Mouse (Mus musculus) cerebellum, postnatal 10 days (tissue): Measurements from ENCODE around the gene Ndrg4.

Experiments
- DNase-seq, 2 experiments: peaks; one replicate each; pipeline ENCODE4 v3.0.0; 2021; ENCODE audit warnings: mixed read lengths in 2 of 2

Ndrg4 gene

GRCm38 (mm10) chr8:95727625-95728024, 50.8 kb downstream of the Ndrg4 start:
- no peak for DNase-seq

DNA sequence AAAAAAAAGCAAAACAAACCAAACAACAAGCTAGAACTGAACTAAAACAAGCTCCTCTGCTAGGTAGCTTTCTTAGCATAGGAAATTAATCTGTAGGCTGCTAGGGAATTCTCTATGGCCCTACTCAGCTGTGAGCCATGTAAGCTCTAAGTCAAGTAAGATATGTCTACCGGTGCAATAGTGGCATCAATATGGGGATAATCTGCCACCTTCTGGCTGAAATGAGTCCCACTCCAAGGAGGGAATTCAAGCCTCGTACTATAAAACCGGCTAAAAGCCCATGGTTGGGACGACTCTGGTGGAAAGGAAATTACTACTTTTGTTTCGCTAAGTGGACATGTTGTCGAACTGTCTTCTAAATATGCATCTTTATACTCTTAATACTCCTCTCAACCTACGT, 61.8 kb downstream of the Ndrg4 start:
- peak in 1 of 2 experiments; percentile 25 for DNase-seq

DNA sequence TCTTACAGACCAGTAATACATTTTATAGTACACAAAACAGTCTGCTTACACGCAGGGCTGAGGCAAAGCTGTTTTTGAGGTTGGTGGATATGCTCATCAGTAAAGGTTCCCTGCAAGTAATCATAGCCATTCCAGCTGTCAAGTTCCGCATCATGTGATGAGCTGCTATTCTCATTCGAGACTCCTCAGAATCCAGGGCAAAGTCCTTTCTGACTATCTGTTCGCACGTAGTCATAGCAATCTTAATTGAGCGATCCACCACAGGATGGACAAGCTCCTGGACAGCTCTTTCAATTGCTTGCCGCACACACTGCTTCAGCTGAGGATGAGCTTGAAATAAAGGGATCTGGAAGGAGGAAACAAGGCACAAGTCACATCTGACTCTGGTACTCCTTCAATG, 65.0 kb downstream of the Ndrg4 start:
- no peak for DNase-seq

- DNase-seq: no peak
Measured at GRCm38 (mm10) chr8:95748028-95748427, 71.2 kb downstream of the Ndrg4 start.

DNA sequence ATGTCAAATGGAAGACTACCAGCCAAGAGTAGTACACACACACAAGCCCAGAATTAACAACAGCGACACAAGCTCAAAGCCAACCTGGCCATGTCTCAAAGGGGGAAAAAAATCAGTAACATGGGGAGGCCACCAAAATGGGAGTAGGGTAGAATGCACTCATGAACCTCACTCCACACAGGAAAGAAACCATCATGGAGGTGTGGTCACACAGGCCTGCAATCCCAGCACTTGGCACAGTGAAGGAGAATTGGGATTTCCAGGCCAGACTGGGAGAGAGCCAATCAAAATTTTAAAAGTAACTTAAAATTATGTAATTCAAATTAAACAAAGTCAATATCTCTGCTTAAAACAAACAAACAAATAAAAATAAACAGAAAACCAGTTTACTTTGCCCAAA, 75.1 kb downstream of the Ndrg4 start:
- DNase-seq: no peak

DNA sequence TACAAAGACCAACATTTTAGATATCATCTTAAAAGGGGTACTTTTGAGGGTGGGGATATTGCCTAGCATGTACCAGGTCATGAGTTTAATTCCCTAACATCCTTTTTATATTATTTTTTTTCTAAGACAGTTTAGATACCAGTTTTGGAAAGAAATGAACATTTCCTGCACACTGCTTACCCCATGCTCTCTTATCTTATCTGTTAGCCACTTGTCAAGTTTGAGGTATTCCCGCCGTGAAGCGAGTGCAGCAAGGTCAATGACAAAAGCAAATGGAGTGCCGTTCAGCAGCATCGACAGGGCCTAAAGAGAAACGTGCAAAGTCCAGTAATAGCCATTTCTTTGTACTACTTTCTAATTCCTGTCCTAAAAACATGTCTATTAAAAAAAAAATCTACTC, 83.5 kb downstream of the Ndrg4 start:
- no peak for DNase-seq

GRCm38 (mm10) chr8:95764133-95764532, 87.4 kb downstream of the Ndrg4 start:
- no peak for DNase-seq
